Mouse (Mus musculus) liver, adult (tissue): ENCODE results near the gene Plppr1.

ENCODE experiments used
- GATA4 ChIP-seq: IDR thresholded peaks from 2 replicates; pipeline ENCODE4 v1.6.1; 2014; ENCODE audit warnings: mild to moderate bottlenecking, low read length; ENCODE audit not compliant: insufficient replicate concordance

Plppr1 gene

GRCm38 (mm10) chr4:49101934-49102768, 43.1 kb downstream of the Plppr1 start:
- TF ChIP-seq GATA4, result no peak

DNA sequence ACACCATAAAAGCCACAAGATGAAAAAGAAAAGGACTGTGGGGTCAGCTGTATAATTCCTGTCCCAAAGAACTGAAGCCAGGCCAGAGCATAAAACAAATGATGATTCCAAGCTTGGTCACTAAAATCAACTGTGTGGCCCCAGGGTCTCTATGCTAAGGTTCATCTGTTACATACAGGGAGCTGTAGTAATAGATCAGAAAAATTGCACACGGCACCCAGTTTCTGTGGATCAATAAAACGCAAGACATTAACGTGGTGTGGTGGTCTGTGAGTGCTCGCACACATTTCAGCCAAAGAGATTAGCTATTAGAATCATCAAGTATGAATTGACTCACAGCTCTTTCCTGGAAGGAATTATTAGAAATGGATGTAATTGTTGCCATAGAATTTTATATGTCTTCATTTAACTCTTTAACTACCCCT, 43.7 kb downstream of the Plppr1 start:
- no peak for TF ChIP-seq GATA4

DNA sequence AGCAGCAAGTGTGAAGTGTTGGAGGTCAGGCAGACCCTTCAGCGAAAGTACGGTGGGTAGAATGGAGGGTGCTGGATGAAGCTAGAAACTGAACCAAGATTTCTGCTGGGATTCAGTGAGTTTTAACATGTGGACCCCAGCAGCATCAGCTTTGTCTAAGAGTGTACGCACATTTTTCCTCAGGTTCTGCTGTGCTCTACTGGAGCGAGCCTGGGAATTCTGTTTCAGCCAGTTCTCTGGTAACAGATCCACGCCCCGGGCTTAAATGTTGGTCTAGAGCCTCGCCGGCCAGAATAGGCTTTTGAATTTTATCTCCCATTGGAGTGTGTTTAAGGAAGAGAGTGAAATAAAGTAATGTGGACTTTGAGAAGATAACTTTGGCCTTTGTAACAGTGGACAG, 45.8 kb downstream of the Plppr1 start:
- no peak for TF ChIP-seq GATA4

DNA sequence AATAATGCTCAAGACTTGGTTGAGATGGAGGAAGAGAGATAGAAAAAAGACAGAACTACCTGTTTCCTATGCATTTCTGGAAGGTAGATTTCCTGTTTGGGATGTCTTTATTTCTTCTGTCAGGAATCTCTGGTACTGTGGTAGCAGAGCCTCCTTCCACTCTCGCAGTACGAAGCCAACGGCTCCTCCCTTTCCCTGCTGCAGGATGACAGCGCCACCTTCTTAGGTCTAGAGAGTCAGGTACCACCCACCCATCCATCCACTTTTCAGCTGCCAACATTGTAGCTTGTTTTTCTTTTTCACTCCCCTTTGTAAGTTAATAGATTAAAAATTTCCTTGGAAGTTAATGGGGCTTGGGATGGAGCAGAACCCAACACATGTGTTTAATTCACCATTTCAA, 48.8 kb downstream of the Plppr1 start:
- no peak for TF ChIP-seq GATA4

DNA sequence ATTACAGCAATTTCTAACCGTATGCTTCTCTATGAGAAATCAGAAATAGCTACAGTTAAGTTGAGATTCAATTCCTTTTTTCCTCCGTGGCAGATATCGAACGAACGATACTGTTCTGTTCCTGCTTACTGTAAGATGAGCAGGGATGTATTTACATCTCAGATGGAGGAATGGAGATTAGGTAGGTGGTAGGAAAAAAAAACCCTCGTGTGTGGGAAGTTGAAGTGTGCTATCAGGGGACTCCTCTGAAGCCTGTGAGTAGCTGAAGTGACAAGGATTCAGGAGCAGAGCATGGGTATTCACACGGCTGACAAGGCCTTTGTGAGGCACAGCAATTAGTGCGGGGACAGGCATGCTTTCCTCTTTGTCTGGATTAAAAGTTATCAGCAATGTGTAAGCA, 49.3 kb downstream of the Plppr1 start:
- no peak for TF ChIP-seq GATA4

DNA sequence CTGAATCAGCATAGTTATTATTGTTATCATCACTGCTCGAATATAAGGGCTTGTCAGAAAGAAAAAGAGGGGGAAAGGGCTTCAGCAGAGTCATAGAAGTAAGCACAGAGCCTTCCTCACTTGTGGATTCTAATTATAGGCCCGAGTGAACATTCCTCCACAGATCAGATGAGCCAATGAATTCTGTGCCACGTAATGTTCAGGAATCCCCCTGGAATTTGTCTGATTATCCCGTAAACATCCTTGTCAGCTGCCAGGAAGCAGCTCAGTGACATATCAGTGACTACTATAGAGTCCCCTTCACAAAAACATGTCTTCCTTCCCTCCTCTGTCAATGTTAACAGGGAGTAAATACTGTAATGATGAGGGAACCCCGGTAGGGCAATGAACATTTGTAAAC, 50.9 kb downstream of the Plppr1 start:
- TF ChIP-seq GATA4, result no peak

DNA sequence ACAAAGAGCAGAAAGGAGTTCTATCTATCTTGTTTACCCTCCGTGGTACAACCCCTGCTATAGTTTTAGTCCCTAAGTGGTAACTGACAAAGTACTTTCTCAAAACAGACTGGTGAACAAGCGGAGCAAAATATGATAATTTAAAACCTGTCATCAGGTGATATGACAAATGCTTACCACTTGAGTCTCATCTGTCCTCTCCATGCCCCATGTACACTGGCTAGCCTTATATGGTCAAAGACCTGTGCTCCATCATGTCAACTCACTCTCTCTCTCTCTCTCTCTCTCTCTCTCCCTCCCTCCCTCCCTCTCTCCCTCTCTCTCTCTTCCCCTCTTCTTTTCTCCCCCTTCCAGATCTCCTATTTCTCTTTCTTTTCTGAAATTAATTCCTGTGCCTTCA, 59.8 kb downstream of the Plppr1 start:
- no peak for TF ChIP-seq GATA4

GRCm38 (mm10) chr4:49144798-49145197, 85.7 kb downstream of the Plppr1 start:
- no peak for TF ChIP-seq GATA4

DNA sequence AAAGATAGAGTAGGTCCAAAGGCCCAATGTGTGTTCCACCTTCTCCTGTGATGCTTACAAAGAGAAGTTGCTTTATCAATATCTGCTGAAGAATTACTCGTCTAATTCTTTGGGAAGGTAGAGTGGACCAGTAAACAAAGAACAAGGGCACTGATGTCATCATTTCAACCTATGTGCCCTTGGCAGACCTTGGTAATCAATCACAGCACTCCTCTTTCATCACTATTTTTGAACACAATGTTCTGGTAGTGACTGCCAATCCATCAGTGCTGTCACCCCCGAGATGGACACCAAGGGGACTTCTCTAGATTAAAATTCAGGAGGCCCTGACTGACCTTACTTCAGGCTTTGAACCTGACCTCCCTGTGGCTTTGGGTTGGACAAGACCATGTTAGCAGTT, 89.7 kb downstream of the Plppr1 start:
- TF ChIP-seq GATA4, result 0 out of 2 replicates have a peak, but pooled peaks have one; percentile 34

- no peak for TF ChIP-seq GATA4
Measured at GRCm38 (mm10) chr4:49149251-49149650, 90.2 kb downstream of the Plppr1 start.

DNA sequence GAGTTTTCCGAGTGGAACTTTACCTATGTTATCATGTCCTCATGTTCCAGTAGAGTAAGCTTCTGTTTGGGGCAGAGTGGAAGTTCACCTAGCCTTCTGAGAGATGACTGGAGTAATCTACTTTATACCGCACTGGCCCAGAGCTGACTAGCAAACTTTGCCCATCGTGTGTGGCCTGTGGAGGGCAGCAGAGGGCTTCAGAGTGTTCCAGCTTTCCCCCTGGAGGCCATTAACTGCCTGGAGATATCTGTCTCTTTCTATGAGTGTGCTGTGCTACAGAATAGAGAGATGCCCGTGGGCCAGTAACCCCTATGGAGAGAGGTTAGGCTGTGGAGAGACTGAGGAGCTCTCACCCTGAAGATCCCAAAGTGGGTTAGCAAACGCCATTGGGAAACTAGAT, 94.8 kb downstream of the Plppr1 start:
- no peak for TF ChIP-seq GATA4

- TF ChIP-seq GATA4, result no peak
Measured at GRCm38 (mm10) chr4:49156781-49157180, 97.7 kb downstream of the Plppr1 start.

DNA sequence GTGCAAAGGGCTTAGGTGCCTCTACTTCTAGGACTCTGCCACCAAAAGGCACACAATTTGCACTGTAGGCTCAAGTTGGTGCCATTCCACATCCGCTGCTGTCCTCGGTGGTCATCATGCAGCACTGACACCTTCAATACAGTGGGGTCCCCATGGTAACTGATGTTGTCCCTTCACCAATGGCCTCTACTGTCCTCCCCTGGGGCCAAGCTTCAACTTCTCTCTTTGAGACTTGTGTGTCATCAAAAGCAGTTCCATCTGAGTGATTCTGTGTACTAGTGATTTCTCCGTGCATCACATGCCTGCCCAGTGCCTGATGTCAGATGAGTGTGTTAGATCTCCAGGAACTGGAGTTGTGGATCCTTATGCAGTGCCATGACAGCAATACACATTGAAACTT, 104.2 kb downstream of the Plppr1 start:
- no peak for TF ChIP-seq GATA4

- no peak for TF ChIP-seq GATA4
Measured at GRCm38 (mm10) chr4:49166391-49166790, 107.3 kb downstream of the Plppr1 start.

DNA sequence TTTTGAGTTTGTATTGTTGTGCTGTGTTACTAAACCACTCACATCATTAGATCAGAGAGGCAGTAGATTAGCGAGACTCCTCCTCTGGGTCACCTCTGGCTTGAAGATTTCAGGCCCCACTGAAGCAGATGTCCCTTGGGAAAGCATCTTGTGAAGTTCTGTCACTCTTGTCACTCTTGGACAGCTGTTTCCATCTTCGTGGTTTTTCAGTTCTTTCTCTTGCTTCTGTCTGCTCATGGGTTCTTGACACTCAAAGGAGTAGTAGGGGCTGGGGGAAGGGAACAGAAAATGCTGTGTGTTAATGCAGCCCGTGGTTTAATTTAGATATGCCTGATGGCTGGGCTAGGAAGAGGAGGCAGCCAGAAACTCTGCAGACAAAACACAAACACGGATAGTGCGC, 108.0 kb downstream of the Plppr1 start:
- no peak for TF ChIP-seq GATA4

DNA sequence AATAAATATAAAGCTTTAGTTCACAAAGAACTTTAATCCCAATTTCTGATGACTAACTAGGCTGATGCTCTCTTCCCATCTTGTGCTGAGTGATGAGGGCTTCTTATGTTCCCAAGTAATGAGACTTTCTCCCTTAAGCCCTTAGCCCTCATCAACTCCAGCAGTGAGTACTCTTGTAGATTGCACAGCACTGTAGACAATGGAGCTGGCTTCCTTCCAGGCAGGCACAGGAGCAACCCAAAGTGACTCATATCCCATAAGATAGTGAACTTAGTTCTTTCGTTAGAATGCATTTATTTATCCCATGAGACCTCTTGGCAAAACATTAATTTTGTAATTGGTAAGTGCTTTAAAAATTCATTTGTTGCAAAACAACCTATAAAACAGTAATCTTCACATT, 110.4 kb downstream of the Plppr1 start:
- TF ChIP-seq GATA4, result peak; percentile 57; the same call in 1 of the 2 replicates

DNA sequence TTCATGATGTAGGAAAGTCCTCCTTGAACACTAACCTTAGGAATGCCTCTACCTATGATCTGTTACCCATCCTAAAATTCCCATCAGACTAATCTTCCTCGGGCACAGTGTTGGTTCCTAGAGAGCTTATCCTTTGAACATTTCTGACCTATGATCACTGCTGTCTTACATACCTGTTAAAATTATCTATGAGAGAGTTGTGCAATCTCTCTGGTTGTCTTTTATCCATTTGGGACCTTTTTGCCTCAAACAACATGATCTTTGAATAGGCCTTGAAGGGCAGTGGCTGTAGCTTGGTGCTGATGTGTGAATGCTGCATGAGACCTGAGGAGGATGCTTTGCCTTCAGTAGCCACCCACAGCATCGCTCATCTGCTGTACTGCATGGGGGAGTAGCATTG, 119.0 kb downstream of the Plppr1 start:
- TF ChIP-seq GATA4, result no peak
